Mouse (Mus musculus): ENCODE measurements around the gene Als2.

DNA sequence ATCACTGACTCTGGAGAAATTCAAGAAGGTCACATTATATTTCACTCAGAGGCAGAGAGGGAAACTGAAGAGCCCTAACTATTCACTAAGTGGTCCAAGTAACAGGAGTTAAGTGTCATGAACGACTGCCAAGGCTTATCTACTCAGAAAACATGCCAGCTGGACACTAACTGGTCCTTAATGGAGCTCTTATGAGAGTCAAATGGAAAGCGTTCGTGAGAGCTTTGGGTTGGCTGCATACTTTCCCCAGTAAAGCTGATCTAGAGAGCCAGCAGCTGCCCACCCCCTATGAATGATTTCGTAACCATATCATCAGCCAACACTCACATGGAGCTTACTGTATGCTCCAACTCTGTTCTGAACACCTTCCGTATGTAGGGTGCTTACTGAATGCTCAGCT, 102.6 kb downstream of the Als2 start:
- TF ChIP-seq CTCF (conservative IDR thresholded peaks at IDR 0.05; ENCODE audit: insufficient read depth, insufficient read length, low read depth, low read length) (no peak), POLR2A (IDR thresholded peaks at IDR 0.05; ENCODE audit: low read depth, low read length) (no peak)
